Mouse (Mus musculus) B cell, adult 2 months (primary cell): ENCODE data around the gene Rbm15.

Source experiments
- DNase-seq, 2 experiments: peaks; one replicate each; pipeline ENCODE4 v3.0.0; 2022

Gene Rbm15

DNA sequence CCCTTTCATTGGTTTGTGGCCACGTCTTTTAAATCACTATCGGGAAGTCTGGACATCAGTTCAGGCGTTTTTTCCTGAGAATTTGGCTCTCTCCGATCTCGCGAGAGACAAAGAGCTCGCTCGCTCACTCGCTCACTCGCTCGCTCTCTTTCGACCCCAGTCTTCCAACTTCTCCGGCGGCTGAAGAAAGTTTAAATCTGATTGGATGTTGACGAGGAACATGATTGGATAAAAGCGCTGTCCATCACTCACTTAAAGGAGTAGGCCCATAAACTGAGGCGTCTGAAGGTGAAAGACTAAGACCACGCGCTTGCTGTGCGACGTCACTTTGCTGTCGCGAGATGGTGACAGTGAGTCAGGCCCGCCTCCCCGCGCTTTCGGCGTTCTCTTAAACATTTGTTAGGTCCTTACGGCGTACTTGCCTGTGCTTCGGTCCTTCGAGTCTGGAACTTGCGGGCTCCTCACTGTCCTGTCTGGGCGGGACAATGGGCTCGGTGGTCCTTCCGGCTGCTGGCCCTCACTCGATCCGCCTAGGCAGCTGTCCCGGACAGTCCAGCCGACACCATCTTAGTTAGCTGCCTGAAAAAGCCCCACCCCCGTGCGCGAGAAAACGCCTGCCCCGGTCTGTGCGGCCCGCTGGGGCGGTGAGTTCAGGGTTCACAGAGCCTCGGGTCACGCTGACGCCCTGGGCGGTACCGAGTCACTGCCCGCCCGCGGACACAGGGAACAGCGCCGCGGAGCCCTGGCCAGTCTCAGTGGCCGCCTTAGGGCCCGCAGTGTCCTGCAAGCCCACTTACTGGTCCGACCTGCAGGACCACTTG, at the start of gene Rbm15:
Gene Rbm15 (minus strand): TSS at position 293 of the 821 bp plus-strand sequence.
- DNase-seq: peak; percentile 93 to 95

DNA sequence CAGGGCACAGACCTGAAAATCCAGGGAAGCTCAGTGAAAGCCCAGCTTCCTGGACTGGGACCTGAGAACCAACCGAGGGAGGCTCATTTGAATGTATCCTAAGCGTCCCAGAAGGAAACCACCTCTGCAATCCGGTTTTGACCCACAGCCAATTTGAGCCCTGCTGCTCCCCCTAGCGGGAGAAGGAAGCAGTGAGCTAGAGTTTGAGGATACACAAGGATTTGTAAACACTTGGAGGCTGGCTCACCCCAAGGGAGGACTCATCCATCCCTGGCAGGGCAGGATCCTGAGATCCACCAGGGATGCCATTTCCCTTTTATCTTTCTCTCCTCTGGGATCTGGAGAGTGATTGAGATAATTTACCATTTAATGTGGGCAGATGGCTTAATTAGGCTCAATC, 45.9 kb upstream of the Rbm15 start:
- DNase-seq: peak; percentile 64 to 71

DNA sequence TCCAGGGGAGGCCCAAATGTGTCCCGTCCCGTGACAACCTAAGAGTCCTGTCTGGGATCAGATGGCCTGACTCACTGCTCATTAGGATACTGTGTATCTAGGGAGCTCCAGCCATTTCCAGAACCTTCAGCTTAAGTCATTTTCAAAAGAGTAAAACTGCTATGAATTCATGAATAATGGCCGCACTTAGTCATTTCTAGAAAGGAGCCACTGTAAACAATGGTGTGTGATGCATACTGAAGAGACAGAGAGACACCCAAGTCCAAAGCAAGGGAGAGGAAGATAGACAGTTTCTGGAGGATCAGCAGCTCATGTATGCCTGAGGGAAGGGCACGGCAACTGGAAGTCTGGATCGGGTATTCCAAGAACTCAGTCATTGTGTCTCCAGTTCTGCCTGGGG, 45.2 kb upstream of the Rbm15 start:
- no peak for DNase-seq

DNA sequence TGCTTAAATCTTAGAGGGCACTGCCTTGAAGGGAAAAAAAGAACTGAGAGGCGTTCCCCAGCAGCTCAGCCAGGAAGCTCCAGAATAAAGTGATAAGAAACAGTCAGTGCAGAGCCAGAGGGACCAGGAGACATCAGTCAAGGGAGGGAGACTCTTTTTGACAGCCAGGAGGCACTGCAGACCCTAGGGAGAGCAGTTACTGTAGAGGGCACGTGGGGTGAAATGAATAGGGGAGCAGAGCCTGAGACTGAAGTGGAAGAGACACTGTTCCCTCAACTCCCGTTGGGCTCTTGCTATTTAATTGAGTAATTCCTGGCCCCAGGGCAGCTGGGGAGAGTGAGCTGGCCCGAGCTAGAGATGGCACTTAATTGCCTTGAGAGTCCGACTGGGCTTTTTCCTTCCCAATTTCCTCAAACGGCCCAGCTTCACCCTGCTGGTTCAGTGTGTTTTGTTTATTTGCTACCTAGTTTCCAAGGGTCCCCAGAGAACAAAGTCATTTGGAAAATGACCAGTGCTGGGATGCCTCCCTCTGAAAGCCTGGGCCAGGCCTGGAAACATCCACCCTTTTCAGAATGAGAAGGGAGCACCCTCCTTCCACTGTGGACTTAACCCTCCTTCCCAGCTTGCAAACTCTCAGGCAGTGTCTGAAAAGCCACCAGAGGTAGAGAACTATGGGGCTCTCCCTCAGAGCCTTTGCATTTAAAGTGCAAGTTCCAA, 41.6 kb upstream of the Rbm15 start:
- DNase-seq: no peak

DNA sequence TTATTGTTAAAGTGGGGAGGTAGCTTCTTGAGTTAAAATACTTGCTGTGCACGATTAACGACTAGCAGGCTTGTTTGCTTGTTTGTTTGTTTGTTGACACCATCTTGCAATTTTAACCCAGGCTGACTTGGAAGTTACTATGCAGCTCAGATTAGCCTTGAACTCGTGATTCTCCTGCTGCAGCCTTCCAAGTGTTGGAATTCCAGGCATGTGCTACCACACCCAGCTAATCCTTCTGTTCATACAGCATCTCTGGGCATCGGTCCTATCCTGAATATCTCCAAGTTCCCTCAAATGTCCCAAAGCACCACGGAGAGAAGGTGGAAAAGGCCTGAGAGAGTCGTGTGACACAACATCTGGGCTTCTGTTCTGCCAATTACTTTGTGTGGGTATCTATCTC, 35.7 kb upstream of the Rbm15 start:
- no peak for DNase-seq

DNA sequence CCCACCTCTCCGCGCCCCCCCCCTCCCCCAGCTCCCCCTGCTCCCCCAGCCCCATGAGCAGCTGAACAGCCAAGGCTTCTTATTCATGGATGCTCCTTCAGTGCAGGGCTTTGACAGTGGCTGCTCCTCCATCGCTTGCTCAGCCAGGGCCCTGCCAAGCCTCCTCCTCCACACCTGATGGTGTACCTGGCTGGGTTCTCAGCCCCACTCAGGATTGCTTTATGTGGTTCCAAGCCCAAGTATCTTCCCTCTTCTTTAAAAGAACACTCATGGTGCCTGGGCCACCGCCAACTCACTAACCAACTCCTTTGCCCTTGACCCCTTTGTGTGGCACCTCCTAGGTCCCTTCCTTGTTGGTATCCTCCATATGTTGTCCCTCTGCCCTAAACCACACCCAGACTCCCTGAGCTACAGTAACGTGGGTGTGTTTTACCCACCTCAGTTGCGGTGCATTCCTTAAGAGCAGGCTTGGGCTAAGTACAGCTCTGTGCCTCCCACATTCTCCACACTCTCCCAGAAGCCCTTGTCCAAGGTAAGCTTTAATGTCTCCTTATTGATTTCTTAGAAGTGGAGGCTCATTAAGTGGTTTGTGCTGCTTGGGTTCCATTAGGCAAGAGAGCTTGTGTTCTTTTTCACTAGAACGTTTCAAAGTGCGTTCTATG, 34.6 kb upstream of the Rbm15 start:
- DNase-seq: no peak

DNA sequence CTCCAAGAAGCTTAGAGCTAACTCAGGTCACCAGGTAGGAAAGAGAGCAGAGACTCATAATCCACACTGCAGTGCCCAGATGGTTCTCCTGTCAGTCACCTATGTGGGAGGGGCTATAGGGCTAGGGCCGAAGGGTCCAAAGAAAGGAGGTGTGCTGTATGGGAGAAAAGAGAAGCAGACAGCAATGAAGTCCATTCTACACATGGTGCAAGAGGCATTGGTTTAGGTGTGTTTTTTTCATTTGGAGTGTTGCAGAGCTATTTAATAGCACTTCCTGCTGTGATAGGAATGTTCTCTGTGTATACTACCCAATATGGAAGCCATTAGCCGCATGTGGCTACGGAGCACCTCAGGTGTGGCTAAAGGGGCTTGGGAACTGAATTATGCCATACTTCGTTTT, 31.9 kb upstream of the Rbm15 start:
- no peak for DNase-seq

DNA sequence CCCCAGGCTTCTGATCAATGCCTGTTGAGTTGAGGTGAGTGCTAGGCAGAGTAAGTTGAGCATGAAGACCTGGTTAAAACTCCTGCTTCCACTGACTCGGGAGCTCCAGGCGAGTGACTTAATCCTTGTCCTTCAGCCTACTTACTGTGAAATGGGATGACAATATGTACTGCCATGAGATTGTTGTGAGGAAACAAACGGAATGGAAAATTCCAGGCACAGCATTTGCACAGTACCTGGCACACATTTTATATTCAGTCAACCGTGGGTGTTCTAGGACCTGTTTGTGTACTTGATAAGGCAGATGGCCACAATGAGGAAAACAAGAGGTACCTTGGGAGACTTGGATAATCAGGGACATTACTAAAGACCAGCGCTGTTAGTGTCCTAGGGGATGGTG, 29.9 kb upstream of the Rbm15 start:
- no peak for DNase-seq

DNA sequence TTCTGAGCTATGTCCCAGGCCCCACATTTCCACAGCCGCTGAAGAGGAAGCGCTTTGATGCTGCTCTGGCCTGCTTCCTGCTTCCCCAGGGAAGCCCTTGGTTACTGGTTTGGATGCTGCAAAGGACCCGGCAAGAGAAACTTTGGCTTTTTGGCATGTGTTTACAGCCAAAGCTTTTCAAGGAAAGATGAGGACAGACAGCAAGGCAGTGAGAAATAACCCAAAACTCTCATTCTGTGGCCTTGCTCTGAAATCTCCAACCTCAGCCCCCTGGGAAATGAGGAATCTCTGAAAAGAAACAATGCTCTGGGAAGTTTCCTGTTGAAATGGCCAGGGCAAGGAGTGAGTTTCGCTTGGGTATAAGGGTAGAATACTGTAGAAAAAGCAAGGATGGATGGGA, 26.9 kb upstream of the Rbm15 start:
- no peak for DNase-seq

DNA sequence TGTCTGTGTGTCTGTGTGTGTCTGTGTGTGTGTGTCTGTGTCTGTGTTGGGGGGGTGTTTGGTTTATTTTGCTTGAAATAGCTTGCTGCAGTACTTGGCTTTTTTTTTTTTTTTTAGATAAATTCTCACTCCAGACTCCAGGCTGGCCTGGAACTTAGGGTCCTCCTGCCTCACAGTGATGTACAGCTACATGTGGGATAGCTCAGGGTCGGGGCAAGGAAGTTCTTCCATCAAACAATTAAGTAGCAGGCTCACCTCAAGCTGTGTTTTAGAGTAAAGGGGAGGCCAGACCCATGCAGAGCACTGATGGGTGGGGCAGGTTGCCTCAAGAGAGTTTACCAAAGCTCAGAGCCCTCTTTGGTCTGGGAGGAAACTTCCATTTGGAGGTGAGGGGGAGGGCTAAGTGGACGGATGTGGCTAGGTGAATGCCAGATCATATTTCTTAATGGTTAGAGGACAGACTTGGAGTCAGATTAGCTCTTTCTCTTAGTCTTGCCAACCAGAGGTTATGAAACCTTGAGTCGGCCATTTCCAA, 24.3 kb upstream of the Rbm15 start:
- no peak for DNase-seq

DNA sequence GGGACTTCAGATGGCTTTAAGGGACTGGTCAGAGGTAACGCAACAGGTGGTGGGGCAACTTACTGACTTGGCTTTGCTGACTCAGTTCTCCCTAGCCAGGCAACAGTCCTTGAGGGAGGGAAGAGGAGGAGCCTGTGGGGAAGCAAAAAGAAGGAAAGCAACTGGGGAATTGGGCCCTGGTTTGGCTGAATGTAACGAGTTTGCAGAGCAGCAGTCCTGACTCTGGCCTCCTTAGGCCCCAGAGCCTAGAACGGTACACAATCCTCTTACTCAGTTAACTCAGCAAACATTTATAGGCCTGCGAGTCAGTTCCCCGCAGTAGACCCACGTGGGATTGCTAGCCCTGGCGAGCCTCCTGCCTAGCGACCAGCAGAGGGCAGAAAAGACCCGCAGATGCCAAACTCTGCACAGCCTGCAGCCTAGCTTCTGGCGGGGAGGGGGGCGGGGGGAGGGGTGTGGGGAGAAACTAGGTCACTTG, 23.5 kb upstream of the Rbm15 start:
- DNase-seq: peak; percentile 63 to 65

DNA sequence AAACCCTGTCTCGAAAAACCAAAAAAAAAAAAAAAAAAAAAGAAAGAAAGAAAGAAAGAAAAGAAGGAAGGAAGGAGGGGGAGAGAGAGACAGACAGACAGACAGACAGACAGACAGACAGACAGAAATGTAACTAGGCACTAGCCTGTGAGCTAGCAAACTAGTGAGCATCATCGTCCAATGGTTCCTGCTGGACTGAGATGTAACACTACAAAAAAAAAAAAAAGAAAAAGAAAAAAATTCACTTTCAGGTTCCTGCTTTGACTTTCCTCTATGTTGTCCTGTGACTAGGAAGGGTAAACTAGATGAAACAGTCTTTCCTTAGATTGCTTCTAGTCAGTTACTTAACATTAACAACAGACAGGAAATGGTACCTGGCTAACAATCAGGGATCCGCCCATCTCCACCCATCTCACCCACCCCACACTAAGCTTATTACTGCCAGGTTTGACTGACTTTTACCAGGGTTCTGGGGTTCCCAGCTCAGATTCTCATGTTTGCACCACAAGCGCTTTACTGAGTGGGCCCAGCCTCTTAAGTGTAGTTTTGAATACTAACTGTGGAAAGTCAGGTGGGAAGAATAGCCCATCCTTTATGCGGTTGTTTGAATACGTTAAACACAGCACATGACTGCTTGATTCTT, 22.3 kb upstream of the Rbm15 start:
- DNase-seq: no peak

DNA sequence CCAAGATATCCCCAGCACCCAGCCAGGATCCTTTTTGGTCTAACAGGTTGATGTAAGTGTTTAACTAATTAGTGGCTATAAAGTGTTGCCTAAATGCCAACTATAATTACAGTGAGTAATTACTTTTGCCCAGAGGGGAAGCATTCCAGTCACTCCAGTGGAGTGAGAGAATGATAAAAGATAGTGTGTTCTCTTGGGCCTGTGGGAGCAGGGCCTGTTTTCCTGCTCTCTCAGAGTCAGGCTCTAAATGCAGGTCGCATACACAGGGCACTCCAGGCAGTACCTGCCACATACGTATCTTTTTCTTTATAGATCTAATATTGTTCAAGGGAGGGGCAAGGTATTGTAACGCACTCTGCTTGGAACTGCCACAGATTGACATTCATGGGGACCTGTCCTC, 18.2 kb upstream of the Rbm15 start:
- DNase-seq: no peak

DNA sequence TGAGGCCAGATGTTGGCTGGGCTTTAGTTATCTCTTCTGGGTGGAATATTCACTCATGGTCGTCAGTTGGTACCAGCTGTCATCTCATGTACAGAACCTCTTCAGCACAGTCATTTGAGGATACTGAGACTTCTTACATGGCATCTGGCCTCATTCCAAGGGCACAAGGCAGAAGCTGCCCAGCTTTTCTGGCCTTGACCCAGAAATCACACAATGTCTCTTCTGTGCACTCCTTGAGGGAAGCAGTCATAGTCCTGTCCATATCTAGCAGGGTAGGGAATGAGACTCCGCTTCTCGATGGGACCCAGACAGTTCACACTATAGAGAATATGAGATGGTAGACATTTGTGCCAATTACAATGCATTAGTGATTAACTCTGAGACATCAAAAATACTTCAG, 15.5 kb upstream of the Rbm15 start:
- DNase-seq: no peak

DNA sequence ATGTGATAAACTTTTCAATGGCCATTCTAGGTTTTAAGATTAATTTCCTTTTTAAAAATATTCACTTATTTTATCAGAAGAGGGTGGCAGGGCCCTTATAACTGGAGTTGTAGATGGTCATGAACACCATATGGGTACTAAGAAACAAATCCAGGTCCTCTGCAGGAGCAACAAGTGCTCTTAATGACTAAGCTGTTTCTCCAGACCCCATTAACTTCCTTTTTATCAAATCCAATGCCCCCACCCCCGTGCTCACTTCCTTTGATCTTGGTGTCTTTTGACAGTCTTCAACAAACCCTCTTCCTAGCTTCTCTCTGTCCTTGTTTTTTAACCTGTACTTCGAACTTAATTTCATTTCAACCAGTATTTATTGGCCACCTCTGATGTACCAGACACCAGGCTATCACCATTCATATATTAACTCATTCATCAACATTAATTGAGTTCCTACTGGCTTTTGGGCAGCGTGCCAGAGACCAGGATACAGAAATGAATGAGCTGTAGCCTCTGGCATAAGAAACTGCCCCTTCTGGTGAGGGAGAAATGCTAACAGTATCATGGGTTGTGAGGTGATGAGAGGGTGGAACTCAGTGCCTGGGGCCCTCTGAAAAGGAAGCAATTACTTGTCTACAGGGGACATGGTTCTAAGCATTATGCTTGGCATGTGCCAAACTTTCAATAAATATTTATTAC, 11.7 kb upstream of the Rbm15 start:
- no peak for DNase-seq

DNA sequence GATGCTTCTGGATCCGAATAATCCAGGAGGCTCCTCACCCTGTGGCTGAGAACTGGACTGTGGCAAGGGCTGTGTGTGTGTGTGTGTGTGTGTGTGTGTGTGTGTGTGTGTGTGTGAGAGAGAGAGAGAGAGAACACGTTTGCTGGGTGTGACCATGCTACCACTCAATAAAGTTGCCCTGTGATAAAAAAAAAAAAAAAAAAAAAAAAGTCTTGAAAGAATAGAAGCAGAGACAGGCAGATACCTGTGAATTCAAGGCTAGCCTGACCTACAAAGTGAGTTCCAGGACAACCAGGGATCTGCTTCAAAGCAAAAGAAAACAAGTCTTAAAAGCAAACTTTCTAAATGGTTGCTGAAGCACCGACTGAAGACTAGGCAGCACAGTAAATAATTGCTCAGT, 10.5 kb upstream of the Rbm15 start:
- DNase-seq: no peak

DNA sequence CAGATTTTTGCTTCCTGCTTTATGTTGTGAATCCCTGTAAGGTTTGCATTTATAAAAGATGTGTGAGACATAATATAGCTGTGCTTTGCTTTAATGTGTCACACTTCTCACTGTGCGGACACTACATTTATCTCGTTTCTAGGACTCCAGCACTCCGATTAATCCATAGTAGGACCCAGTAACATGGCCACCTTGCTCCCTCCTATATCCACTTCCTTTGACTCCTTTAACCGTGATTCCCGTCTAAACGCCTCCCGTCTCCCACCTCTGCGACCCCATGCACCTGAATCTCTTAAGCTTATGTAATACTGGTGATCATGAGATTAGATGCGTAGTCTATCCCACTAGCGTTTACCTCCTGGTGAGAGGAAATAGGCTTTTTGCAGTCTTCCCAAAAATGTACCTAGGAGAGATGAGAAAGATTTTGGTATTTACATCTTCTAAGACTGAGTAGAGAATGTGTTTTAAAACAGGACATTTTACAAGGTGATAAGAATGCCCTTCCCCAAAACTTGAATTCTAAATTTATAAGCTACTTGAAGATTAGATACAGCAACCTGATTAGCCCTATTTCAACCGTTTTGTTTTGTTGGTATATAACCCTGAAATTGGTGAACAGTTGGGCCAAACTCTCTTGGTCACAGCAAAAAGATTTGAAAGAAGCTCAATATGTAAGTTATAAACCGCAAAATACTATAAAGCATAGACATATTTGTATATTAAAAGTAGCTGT, 895 bp upstream of the Rbm15 start:
- no peak for DNase-seq

DNA sequence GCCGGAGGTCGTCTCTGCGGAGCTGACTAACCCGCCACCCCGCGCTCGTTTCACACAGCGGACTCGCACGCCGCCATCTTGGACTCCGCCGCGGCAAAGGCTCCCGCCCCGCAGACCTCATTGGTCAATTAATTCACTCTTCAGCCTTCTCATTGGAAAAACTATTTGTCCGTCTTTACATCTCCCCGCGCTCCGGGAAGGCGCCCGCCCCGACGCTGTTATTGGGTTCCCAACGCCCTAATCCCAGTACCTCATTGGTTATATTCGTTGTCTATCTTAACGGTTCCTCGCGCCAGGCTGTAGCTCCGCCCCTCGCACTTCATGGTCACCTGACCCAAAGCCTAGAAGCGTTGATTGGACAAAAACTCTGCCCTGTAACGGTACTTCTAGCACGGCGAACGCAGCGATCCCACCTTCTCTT, 503 bp downstream of the Rbm15 start:
- peak; percentile 90 to 94 for DNase-seq

DNA sequence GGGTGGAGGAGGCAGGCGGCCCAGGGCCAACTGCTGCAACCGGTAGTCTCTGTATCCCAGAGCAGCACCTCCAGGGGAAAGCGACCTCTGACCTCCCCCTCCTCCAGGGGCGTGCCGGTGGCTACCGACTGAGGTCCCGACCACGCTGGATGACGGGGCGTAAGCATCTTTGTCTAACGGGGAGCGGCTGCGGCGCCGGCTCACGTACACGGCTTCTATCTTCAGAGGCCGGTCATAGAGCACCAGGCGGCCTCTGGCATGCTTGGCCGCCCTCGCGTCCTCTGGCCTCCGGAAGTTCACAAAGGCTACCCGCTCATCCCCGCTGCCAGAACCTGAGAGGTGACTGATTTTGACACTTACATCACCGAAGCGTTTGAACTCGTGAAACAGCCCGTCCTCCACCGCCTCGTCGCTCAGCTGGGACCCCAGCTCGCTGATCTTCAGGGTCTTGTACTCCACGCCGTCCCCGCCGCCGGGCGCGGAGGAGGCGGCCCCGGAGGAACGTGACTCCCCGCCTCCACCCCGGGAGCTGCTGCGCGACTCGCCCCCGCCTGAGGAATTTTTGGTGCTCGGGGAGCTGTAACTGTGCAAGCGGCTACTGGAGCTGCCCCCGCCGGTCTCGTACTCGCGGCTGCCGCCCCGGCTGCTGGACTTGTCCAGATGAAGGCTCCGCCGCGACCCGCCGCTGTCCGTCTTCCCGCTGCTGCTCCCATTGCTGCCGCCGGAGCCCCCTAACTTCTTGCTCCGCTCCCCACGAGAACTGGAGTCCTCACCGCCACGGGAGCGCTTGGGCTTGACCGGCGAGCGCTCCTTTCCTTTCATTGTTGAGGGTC, 1.1 kb downstream of the Rbm15 start:
- DNase-seq: peak in 1 of 2 experiments; percentile 39

DNA sequence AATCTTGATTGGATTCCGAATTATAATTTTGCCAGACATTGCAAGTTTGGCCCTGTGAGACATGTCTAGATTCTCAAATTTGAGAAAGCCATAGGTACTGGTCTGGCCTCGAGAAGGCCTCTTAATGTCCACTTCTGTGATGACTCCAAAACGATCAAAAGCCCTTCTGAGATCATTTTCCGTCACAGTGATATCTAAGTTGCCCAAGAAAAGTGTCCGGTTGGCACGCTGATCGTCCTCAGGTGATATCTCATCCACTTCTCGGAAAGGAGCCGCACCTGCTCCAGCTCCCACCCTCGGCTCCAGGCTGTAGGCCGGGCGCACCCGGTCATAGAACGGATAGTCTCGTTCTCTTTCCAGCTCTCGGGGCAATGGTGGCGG, 1.7 kb downstream of the Rbm15 start:
- DNase-seq: no peak
